Mouse (Mus musculus) stomach, postnatal 0 days (tissue): ENCODE measurements around the gene Nploc4. TPM values are rescaled to one million over a fixed set of nuclear protein-coding genes. Genes with fewer than 3 reads are reported as not detected.
A peak's percentile ranks its signal among the peaks of the same experiment; 100 is the strongest.

Source experiments
- ATAC-seq: fragments of 200-750 bp; cut with Nextera tagmentation; 2 replicates; pipeline ENCODE4 v1.8.0; 2017; ENCODE audit not compliant: low FRiP score, low TSS enrichment
- DNase-seq: peaks from one replicate; pipeline ENCODE4 v3.0.0-alpha.2; 2016; ENCODE audit warnings: low spot score
- H3K27ac ChIP-seq: fragments of 300-500 bp; sonication (generic); replicated peaks from 2 replicates; pipeline ENCODE4 v1.5.1; 2014; ENCODE audit warnings: mild to moderate bottlenecking, control low read depth
- H3K27me3 ChIP-seq: fragments of 300-500 bp; sonication (generic); 2 replicates; pipeline ENCODE4 v1.6.1; 2014; ENCODE audit warnings: low read length; ENCODE audit not compliant: control insufficient read depth, insufficient read depth
- H3K36me3 ChIP-seq: fragments of 300-500 bp; sonication (generic); 2 replicates; pipeline ENCODE4 v1.6.1; 2014; ENCODE audit warnings: low read length, mixed read lengths; ENCODE audit not compliant: control insufficient read depth, insufficient read depth
- H3K4me1 ChIP-seq: fragments of 300-500 bp; sonication (generic); replicated peaks from 2 replicates; pipeline ENCODE4 v1.6.1; 2014; ENCODE audit warnings: antibody characterized with exemption; ENCODE audit not compliant: control insufficient read depth, insufficient read depth
- H3K4me2 ChIP-seq: fragments of 300-500 bp; sonication (generic); replicated peaks from 2 replicates; pipeline ENCODE4 v1.6.1; 2014; ENCODE audit warnings: low read depth, mild to moderate bottlenecking, control low read depth, moderate library complexity
- H3K4me3 ChIP-seq: fragments of 300-500 bp; sonication (generic); 2 replicates; pipeline ENCODE4 v1.5.1; 2014; ENCODE audit warnings: low read depth, low read length, control low read depth
- H3K9ac ChIP-seq: fragments of 300-500 bp; sonication (generic); 2 replicates; pipeline ENCODE4 v1.6.1; 2014; ENCODE audit warnings: mild to moderate bottlenecking, low read length, control low read depth, mixed read lengths
- H3K9me3 ChIP-seq: fragments of 300-500 bp; sonication (generic); 2 replicates; pipeline ENCODE4 v1.6.1; 2016; ENCODE audit warnings: low read length; ENCODE audit not compliant: control insufficient read depth
- CTCF ChIP-seq: IDR thresholded peaks from 2 replicates; pipeline ENCODE4 v1.5.1; 2016; ENCODE audit warnings: antibody characterized with exemption, low read depth, mild to moderate bottlenecking, moderate library complexity
- EP300 ChIP-seq: optimal IDR thresholded peaks from 2 replicates; pipeline ENCODE3; 2016; ENCODE audit warnings: antibody characterized with exemption
- WGBS: fragments of 180-500 bp; shearing (Covaris S2); extraction: QIAGEN DNeasy Blood & Tissue Kit; methylation state at CpG from one replicate; pipeline ENCODE4 v1.1.7; 2014; 5-methylcytosine and 5-hydroxymethylcytosine counted together
- polyA plus RNA-seq: library from polyadenylated mRNA; unstranded; fragments of >200 nt; fragmentation: Nextera tagmentation; extraction: Ambion mirVana; gene quantifications from 2 replicates; pipeline ENCODE4 v1.2.1, GENCODE M21; 2015

Gene Nploc4
- polyA plus RNA-seq, 1 experiment from 2014 or later, result 15.7 TPM

GRCm38 (mm10) chr11:120377337-120377736 is 60.2 kb downstream of the Nploc4 start:
- H3K4me2 ChIP-seq, result peak overlapping the region; percentile 99; the same call in 1 of the 2 replicates
- WGBS, result 54% methylated on average over 10 of the region's 10 CpGs
- H3K9me3 ChIP-seq, result no peaks in the 10 kb centered on the region
- H3K27ac ChIP-seq, result no peak overlapping the region
- H3K4me1 ChIP-seq, result 0 out of 2 replicates have a peak, but pooled peaks cover 5% of the 10 kb centered on the region
- no peak for ATAC-seq
- H3K27me3 ChIP-seq, result no peaks in the 10 kb centered on the region
- peak overlapping the region; percentile 70; the same call in 1 of the 2 replicates for H3K4me3 ChIP-seq
- H3K36me3 ChIP-seq, result peaks cover 24% of the 10 kb centered on the region
- H3K9ac ChIP-seq, result 0 out of 2 replicates have a peak overlapping the region, but pooled peaks have one; percentile 23
- TF ChIP-seq EP300, result no peak
- DNase-seq, result no peak

DNA sequence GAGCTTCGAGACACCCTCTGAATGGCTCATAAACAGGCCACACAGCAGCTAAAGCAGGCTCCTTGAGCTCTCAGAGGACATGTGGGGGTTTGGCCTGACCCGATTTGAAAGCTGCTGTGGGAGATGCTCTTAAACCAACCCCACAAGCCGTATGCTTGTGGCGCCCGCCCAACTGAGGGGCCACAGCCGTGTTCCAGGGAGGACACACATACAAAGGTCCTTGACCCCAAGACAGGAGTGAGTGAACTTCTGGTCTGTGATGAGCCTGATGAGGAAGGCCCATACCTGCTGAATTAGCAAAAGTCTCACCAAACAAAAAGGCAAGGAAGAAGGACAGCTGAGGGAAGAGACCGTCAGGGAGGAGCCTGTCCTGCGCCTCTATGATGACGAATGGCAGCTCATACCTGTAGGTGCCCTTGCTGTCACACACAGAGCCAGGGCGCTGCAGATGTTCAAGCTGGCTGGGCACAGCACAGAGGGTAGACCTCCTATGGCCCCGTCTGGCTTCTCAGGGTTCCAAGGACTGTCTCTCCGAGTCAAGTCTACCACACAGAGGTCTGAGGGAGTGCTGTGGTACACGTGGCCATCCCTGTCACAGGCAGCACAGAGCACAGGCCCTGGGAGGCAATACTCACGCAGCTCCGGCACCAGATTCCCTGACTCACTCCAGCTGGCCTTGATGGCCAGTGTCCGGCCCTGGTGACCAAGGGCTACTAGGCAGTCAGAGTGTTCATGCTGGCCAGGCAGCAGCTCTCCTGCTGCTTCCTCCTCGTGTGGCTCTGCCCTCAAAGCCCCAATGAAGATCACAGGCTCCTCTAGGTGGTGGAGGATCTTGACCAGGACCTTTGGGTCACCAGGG is 61.0 kb downstream of the Nploc4 start:
- WGBS, result 87% methylated on average over 17 of the region's 17 CpGs
- TF ChIP-seq EP300 (no peak), CTCF (no peak)
- Histone ChIP-seq H3K9ac (no peak overlapping the region), H3K4me3 (no peak overlapping the region), H3K4me1 (0 out of 2 replicates have a peak, but pooled peaks cover 5% of the 10 kb centered on the region), H3K36me3 (peaks cover 21% of the 10 kb centered on the region), H3K27ac (no peak overlapping the region), H3K9me3 (no peaks in the 10 kb centered on the region), H3K27me3 (no peaks in the 10 kb centered on the region), H3K4me2 (no peak overlapping the region)
- ATAC-seq, result no peak
- no peak for DNase-seq

DNA sequence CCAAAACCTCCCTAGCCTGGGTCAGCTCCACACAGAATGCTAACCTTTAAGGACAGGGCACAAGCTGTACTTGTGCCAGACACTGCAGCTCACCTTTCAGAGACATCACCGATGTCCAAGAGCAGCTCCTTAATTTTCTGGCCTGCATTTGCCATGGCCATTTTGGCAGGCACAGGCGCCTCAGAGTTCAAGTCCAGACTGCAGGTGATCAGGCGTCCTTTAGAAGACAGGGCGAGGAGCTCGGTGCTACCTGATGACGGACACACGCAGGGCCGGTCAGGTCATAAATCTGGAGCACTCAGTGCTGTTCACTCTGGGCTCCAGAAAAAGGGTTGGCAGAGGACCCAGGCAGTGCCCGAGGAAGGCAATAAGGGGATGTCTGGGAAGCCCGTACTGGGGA is 62.2 kb downstream of the Nploc4 start:
- ATAC-seq (no peak), DNase-seq (no peak)
- Histone ChIP-seq H3K4me3 (no peak overlapping the region), H3K36me3 (peaks cover 15% of the 10 kb centered on the region), H3K4me1 (0 out of 2 replicates have a peak, but pooled peaks cover 5% of the 10 kb centered on the region), H3K9me3 (no peaks in the 10 kb centered on the region), H3K27ac (no peak overlapping the region), H3K27me3 (no peaks in the 10 kb centered on the region), H3K9ac (no peak overlapping the region), H3K4me2 (no peak overlapping the region)
- 95% methylated on average over 10 of the region's 10 CpGs for WGBS
- TF ChIP-seq EP300, result no peak
- TF ChIP-seq CTCF, result no peak

DNA sequence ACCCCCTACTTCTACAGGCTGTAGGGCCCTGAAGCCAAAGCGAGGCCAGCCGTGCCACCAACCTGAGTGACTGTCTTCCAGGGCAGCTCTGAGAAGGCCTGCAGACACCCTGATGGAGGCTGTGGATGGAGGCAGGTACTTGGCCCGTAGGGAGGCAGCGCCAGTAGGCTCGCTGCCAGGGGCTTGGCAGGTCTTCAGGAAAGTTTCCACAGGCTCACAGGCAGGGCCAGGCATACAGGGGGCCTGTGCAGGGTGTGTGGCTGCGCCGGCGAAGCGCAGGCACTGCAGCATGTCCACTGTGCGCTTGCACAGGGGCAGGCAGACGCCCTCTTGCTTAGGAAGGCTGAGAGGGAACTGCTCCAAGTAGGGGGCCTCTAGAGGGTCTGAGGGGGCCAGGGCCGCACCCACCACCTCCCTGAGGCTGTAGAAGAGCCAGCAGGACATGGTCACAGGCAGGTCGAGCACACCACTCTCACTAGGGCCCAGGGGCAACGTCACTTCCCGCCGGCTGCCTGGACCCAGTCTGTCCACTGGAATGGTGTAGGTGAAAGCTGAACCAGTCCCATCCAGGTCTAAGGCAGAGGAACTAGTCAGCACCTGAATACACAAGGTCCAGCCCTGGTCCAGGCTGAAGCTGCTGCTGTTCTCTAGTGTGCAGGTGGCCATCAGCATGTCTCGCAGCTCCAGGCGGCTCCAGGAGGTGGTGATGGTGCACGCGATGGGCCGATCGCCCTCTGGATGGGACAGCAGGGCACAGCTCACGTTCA is 63.5 kb downstream of the Nploc4 start:
- peak overlapping the region; percentile 13; the same call in 1 of the 2 replicates for H3K9ac ChIP-seq

DNA sequence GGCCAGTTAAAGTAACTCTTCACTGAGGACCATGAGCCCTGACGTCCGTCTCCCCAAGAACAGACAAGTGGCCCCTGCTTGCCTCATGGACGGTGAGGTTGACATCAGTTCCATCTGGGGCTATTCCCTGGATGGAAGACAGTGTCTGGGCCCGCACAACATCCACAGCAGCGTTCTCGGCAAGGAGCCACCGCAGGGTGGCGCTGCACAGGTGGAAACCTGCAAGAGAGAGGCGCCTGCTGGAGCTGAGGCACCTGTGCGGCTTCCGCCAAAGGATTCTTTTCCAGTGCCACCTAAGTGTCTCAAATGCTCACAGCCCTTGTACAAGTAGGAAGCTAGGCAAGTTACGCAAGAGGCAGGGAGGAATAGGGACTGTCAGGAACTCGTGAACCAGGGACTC is 64.5 kb downstream of the Nploc4 start:
- ATAC-seq (no peak), DNase-seq (peak; percentile 44)
- Histone ChIP-seq H3K27me3 (no peaks in the 10 kb centered on the region), H3K9me3 (no peaks in the 10 kb centered on the region), H3K9ac (no peak overlapping the region), H3K4me3 (no peak overlapping the region), H3K4me1 (0 out of 2 replicates have a peak, but pooled peaks cover 3% of the 10 kb centered on the region), H3K4me2 (no peak overlapping the region), H3K27ac (no peak overlapping the region), H3K36me3 (peaks cover 15% of the 10 kb centered on the region)
- WGBS, result 62% methylated on average over 13 of the region's 13 CpGs
- peak; percentile 59 for TF ChIP-seq CTCF
- no peak for TF ChIP-seq EP300

More for the DNA sequence above, 63.5 kb downstream of the Nploc4 start:
- Histone ChIP-seq H3K27ac (peak overlapping the region; percentile 30; the same call in 1 of the 2 replicates), H3K4me2 (no peak overlapping the region), H3K4me1 (0 out of 2 replicates have a peak, but pooled peaks cover 5% of the 10 kb centered on the region), H3K9me3 (no peaks in the 10 kb centered on the region), H3K4me3 (no peak overlapping the region), H3K36me3 (peaks cover 15% of the 10 kb centered on the region), H3K27me3 (no peaks in the 10 kb centered on the region)
- 0 out of 2 replicates have a peak, but pooled peaks have one; percentile 1 for TF ChIP-seq CTCF
- TF ChIP-seq EP300, result no peak
- ATAC-seq (no peak), DNase-seq (peak; percentile 55)
- 77% methylated on average over 23 of the region's 23 CpGs for WGBS
